Mouse (Mus musculus): ENCODE measurements around the gene Itgb4.

DNA sequence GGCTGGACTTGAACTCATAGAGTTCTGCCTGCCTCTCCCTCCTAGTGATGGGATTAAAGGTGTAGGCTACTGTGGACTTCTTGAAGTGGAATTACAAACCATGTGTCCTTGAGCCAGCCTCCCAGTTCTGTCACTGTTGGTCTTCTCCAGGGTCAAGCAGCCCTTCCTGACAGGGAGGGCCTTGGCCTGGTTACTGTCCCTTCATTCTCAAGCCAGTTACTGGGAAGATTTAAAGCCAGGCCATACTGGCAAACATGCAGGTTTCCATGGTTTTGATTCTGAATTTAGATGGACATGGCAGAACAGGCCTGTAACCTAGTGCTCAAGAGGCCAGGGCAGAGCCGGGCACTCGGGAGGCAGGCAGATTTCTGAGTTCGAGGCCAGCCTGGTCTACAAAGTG is 20.7 kb downstream of the Itgb4 start:
- TF ChIP-seq CTCF (IDR thresholded peaks at IDR 0.05; ENCODE audit: extremely low read depth, insufficient read length, insufficient replicate concordance, low read depth, low read length) (no peak), POLR2A (IDR thresholded peaks at IDR 0.05; ENCODE audit: low read depth, low read length) (no peak)
